Mouse (Mus musculus) heart, embryonic 11.5 days (tissue): ENCODE measurements at regions not wholly inside any gene's neighbourhood (a gene's known extent, or its start where the extent isn't known, plus 50 kb on each side); places are given as distances from the start of the nearest gene placed in this dataset.

ENCODE experiments used
- ATAC-seq: fragments of 200-750 bp; cut with Nextera tagmentation; replicated peaks from 2 replicates; pipeline ENCODE4 v1.8.0; 2017; ENCODE audit warnings: moderate library complexity; ENCODE audit not compliant: insufficient number of reproducible peaks, low FRiP score, low TSS enrichment
- H3K27ac ChIP-seq: fragments of 300-500 bp; sonication (generic); 2 replicates; pipeline ENCODE4 v1.5.1; 2014; ENCODE audit warnings: mild to moderate bottlenecking, low read depth, low read length
- H3K27me3 ChIP-seq: fragments of 300-500 bp; sonication (generic); 2 replicates; pipeline ENCODE4 v1.6.1; 2014; ENCODE audit warnings: mild to moderate bottlenecking, low read length, mixed read lengths; ENCODE audit not compliant: control insufficient read depth, insufficient read depth
- H3K36me3 ChIP-seq: fragments of 300-500 bp; sonication (generic); 2 replicates; pipeline ENCODE4 v1.6.1; 2014; ENCODE audit warnings: mild to moderate bottlenecking, low read length, moderate library complexity, mixed read lengths; ENCODE audit not compliant: control insufficient read depth, insufficient read depth
- H3K4me1 ChIP-seq: fragments of 300-500 bp; sonication (generic); 2 replicates; pipeline ENCODE4 v1.6.1; 2014; ENCODE audit warnings: low read length; ENCODE audit not compliant: control insufficient read depth, insufficient read depth
- H3K4me2 ChIP-seq: fragments of 300-500 bp; sonication (generic); 2 replicates; pipeline ENCODE4 v1.6.1; 2014; ENCODE audit warnings: mild to moderate bottlenecking, moderate library complexity
- H3K4me3 ChIP-seq: fragments of 300-500 bp; sonication (generic); 2 replicates; pipeline ENCODE4 v1.5.1; 2014; ENCODE audit warnings: low read depth, low read length
- H3K9ac ChIP-seq: fragments of 300-500 bp; sonication (generic); 2 replicates; pipeline ENCODE4 v1.6.1; 2014; ENCODE audit warnings: mild to moderate bottlenecking, low read depth, low read length, moderate library complexity
- H3K9me3 ChIP-seq: fragments of 300-500 bp; sonication (generic); replicated peaks from 2 replicates; pipeline ENCODE4 v1.6.1; 2016; ENCODE audit warnings: low read length; ENCODE audit not compliant: control insufficient read depth
- WGBS: fragments of 180-500 bp; shearing (Covaris S2); extraction: QIAGEN DNeasy Blood & Tissue Kit; methylation state at CpG from one replicate; pipeline ENCODE4 v1.1.7; 2014; ENCODE audit not compliant: insufficient replicate concordance; 5-methylcytosine and 5-hydroxymethylcytosine counted together

GRCm38 (mm10) chr14:86463388-86463787 lies 677.6 kb downstream of the Diaph3 start:
- H3K27ac ChIP-seq, result no peak overlapping the region
- no peaks in the 10 kb centered on the region for H3K27me3 ChIP-seq
- peaks cover 6% of the 10 kb centered on the region; the same call in 1 of the 2 replicates for H3K4me1 ChIP-seq
- no peak overlapping the region for H3K4me2 ChIP-seq
- no peaks in the 10 kb centered on the region for H3K36me3 ChIP-seq
- no peak for ATAC-seq
- H3K4me3 ChIP-seq, result no peak overlapping the region
- no peaks in the 10 kb centered on the region for H3K9me3 ChIP-seq
- no peak overlapping the region for H3K9ac ChIP-seq
- WGBS, result 75% methylated on average over 2 of the region's 2 CpGs

- no peaks in the 10 kb centered on the region for H3K27me3 ChIP-seq
- WGBS, result 71% methylated on average over 2 of the region's 2 CpGs
- no peaks in the 10 kb centered on the region for H3K9me3 ChIP-seq
- peak overlapping the region; percentile 42 for H3K27ac ChIP-seq
- H3K36me3 ChIP-seq, result no peaks in the 10 kb centered on the region
- no peak for ATAC-seq
- no peak overlapping the region for H3K4me2 ChIP-seq
- H3K4me3 ChIP-seq, result no peak overlapping the region
- no peaks in the 10 kb centered on the region for H3K4me1 ChIP-seq
- no peak overlapping the region for H3K9ac ChIP-seq
These were observed 687.9 kb downstream of the Diaph3 start for GRCm38 (mm10) chr14:86453142-86453541.

- WGBS, result 81% methylated on average over 1 of the region's 1 CpGs
- Histone ChIP-seq H3K4me2 (no peak overlapping the region), H3K36me3 (no peaks in the 10 kb centered on the region), H3K27ac (no peak overlapping the region), H3K27me3 (no peaks in the 10 kb centered on the region), H3K9ac (no peak overlapping the region), H3K4me3 (no peak overlapping the region), H3K9me3 (no peaks in the 10 kb centered on the region), H3K4me1 (no peaks in the 10 kb centered on the region)
- no peak for ATAC-seq
These were observed 690.4 kb downstream of the Diaph3 start for GRCm38 (mm10) chr14:86450616-86451015.

GRCm38 (mm10) chr14:86445139-86445538 lies 695.9 kb downstream of the Diaph3 start:
- Histone ChIP-seq H3K4me1 (no peaks in the 10 kb centered on the region), H3K4me3 (no peak overlapping the region), H3K9me3 (no peaks in the 10 kb centered on the region), H3K4me2 (no peak overlapping the region), H3K27ac (no peak overlapping the region), H3K9ac (no peak overlapping the region), H3K27me3 (no peaks in the 10 kb centered on the region), H3K36me3 (no peaks in the 10 kb centered on the region)
- WGBS, result 83% methylated on average over 4 of the region's 4 CpGs
- no peak for ATAC-seq

GRCm38 (mm10) chr14:86443921-86444835 lies 696.9 kb downstream of the Diaph3 start:
- H3K9ac ChIP-seq, result no peak overlapping the region
- H3K4me2 ChIP-seq, result no peak overlapping the region
- no peaks in the 10 kb centered on the region for H3K9me3 ChIP-seq
- no peaks in the 10 kb centered on the region for H3K4me1 ChIP-seq
- H3K27me3 ChIP-seq, result no peaks in the 10 kb centered on the region
- 41% methylated on average over 5 of the region's 5 CpGs for WGBS
- H3K4me3 ChIP-seq, result no peak overlapping the region
- H3K27ac ChIP-seq, result peak overlapping the region; percentile 37
- H3K36me3 ChIP-seq, result no peaks in the 10 kb centered on the region
- no peak for ATAC-seq

DNA sequence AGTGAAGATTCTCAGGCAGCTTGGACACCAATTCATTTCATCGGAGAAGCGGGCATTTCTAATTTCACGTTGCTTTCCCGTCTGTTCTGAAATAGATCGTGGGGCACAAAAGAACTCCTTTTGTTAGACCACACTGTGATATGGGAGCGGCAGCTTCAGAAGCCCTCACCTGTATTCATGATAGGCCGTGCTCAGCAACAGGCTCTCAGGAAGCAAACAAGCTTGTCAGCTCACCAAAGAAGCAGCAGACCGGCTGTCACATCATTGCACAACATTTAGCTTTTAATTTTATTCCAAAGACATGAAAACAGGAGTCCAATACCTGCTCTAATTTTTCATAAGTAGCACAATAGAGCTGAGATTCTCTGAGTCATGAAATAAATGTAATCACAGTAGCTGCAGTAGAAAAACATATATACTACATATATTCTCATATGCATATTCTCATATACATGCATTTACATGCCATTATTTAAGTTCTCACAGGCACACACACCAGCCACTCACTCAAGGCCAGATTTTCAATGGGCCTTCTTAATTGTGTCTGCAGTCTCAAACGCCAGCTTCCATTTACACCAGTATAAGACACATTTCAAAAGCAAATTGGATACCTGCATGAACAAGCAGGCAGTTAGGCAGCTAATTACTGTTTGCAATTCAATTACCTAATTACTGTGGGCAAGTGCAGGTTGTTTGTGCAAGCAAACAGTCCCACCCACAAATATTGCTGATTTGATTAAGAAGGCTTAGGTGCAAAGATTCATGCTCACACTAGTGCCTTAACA lies 698.9 kb downstream of the Diaph3 start:
- Histone ChIP-seq H3K27me3 (no peaks in the 10 kb centered on the region), H3K9ac (no peak overlapping the region), H3K4me3 (no peak overlapping the region), H3K4me1 (no peaks in the 10 kb centered on the region), H3K4me2 (no peak overlapping the region), H3K9me3 (no peaks in the 10 kb centered on the region), H3K27ac (no peak overlapping the region), H3K36me3 (no peaks in the 10 kb centered on the region)
- no peak for ATAC-seq
- 87% methylated on average over 9 of the region's 9 CpGs for WGBS

- 68% methylated on average over 3 of the region's 3 CpGs for WGBS
- no peak overlapping the region for H3K4me2 ChIP-seq
- H3K9ac ChIP-seq, result no peak overlapping the region
- H3K9me3 ChIP-seq, result no peaks in the 10 kb centered on the region
- H3K4me1 ChIP-seq, result no peaks in the 10 kb centered on the region
- H3K36me3 ChIP-seq, result no peaks in the 10 kb centered on the region
- H3K27ac ChIP-seq, result no peak overlapping the region
- ATAC-seq, result no peak
- H3K4me3 ChIP-seq, result no peak overlapping the region
- no peaks in the 10 kb centered on the region for H3K27me3 ChIP-seq
These were observed 703.7 kb downstream of the Diaph3 start for GRCm38 (mm10) chr14:86437383-86437782.

DNA sequence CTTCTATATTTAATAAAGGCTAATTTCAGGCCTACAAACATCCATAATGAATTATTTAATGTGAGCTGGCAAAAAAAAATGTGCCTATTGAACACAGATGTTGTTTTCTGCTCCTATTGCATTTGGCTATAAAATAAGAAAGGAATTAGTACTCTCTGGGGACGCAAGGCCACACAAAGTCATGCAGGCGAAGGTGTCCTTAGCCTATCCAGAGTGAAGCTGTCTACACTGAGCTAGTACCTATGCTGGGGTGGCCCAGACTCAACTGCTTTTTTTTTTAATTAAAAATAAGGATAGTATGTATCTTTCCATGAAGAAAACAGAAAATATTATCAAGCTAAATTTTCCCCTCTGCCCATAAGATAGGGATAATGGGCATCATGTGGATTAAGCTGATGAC lies 705.7 kb downstream of the Diaph3 start:
- Histone ChIP-seq H3K9me3 (no peaks in the 10 kb centered on the region), H3K4me2 (no peak overlapping the region), H3K27ac (no peak overlapping the region), H3K9ac (no peak overlapping the region), H3K4me3 (no peak overlapping the region), H3K4me1 (no peaks in the 10 kb centered on the region), H3K27me3 (no peaks in the 10 kb centered on the region), H3K36me3 (no peaks in the 10 kb centered on the region)
- no peak for ATAC-seq
- 85% methylated on average over 2 of the region's 2 CpGs for WGBS
